Mouse (Mus musculus): ENCODE data around the gene Dazap2.
"Not testable (repeated sequence)": the region's sequence is repeated elsewhere in the genome, so short reads cannot be mapped to it uniquely, and the experiment has no call there.

The Dazap2 gene

DNA sequence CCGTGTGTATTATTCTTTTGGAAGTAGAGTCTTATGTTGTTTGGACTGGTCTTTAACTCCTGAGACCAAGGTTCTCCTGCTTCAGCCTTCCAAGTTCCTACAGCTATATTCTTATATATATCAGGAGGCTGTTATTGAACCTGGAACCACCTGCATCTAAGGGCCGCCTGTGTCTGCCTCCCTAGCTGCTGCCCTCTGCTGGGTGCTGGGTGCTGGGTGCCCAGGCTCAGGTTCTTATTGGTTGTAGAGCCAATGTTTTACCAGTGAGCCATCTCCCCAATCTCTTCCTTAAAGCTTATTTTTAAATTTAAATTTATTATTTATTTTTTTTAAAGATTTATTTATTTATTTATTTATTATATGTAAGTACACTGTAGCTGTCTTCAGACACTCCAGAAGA lies 2.7 kb upstream of the Dazap2 start:
- no peak for DNase-seq

DNA sequence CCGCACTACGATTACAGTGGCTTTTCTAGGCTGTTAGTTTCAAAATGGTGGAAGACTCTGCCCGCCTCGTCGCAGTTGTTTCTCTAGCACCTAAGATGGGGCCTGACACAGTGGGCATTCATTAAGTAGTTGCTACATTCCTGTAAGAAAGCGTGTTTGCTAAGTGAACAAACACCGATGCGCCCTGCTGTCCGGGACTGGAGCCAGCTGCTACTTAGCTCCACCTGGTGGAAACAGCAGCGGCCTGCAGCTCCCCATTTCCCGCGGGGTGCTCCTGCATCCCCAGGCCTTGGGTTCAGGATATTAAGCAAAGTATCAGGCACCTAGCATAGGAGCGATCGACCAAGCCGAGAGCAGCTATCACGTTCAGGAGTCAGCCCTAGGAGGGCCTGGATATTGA lies 1.6 kb upstream of the Dazap2 start:
- DNase-seq, result peak; percentile 83 to 87

DNA sequence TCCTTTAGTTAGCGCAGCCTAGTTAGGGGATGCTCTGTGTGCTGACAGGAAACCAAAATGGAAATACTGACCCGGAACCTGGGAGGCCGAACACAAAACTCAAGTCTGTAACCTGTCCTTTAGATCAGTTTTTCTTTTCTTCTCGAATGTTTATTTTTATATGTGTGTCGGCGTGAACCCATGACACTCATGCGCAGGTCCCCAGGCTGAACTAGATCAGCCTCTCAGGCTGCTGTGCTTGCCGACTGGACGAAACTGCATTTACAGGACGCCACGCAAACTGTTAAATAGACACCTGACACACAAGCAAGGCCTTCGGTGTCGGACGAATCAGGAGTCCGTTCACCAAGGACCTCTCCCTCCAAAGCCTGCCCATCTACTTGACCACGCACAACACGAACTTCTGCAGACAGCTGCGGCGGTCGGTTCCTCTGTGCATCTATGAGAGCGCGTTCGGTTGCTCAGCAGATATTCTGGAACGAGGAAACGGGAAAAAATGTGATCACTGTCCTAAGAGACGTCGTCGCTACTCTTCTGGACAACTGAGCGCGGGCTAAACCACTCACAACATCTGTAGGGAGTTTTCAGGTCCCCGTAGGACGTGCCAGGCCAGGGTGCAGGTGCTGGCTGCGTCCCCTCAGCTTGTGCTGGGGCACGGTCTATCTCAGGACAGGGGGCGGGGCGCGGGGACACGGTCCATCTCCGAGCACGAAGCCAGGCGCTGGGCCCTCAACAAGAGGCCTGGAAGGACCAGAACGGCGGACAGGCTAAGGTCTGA lies 742 bp upstream of the Dazap2 start:
- no peak for DNase-seq

DNA sequence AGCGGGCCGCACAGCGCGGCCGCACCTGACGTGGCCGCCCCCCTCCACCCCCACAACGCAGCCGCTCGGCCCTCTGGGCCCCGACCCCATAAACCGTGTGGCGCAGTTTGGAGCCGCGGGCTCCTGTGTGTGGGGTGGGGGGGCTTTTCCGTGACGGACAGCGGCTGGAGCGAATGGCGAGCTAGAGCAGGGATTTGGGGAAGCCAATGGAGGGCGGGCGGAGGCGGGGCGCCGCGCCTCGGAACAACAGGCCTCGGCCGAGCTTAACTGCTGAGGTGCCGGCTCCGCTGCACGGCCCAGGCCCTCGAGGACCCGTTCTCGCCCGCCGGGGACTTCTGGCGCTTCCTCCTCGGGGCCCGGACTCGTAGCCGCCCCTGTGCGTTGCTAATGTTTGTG lies 674 bp downstream of the Dazap2 start:
- peak; percentile 87 to 89 for DNase-seq

DNA sequence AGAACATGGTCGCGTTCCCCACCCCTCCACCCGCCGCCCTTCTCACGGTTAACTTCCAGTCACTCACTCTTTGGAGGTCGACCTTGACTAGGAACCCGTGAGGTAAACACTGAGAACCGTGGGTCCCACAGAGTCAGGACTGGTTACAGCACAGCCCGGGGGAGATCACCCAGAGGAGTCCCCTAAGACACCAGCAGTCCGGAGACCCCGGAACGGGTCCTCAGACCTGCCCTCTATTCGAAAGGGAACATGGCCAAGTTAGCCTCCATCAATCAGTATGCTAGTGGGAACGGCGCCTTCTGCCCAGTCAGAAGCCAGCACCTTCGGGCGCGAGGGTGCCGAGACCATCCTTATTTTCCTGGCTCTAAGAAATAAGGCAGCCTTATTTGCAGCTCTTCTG lies 1.1 kb downstream of the Dazap2 start:
- DNase-seq, result no peak

DNA sequence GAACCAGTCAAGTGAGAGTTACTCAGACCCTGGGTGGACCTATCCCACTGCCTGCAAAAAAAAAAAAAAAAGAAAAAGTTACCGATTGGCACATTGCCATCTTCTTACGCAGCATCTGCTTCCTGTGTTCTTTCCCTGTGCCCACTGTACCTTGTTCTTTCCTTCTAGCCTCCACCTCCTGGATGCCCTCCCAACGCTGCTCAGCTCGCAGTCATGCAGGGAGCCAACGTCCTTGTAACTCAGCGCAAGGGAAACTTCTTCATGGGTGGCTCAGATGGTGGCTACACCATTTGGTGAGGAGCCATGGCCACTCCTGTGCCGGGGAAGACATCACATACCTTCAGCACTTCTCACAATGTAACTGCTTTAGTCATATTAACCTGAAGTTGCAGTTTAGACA lies 4.1 kb downstream of the Dazap2 start:
- no peak for DNase-seq

DNA sequence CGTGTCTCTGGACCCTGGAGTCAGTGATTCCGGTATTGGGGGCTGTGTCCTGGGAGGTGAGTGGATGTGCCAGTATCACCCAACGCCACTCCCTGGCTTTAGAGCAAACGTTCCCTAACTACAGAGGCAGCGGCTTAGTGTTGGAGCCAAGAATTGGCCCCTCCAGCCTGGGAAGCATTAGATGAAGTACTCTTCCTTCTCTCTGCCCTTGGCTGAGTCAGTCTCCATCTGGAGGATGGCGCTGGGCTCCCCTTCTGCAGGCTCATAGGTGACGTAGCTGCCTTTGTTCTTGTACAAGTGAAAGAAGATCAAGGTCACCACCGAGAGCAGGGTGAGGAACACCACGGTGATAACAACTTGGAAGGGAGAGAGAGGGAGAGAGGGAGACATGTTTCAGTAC lies 6.5 kb downstream of the Dazap2 start:
- DNase-seq, result not testable (repeated sequence)

DNA sequence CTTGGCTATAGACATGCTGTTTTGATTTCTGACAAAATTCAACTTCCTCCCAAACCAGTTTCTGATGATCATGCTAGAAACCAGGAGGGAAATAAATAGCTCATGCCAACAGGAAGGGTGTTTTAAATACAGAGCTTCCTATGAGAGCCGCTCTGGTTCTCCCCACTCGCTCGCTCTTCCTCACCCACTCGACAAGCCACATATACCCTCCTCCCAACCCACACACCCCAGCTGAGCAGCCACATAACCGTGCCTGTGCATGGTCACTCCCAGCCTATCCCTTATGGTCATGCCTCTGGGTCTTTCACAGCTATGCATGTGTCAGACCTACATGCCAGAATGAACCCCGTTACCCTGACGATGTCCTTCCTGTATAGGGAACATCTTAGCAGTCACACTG lies 7.0 kb downstream of the Dazap2 start:
- DNase-seq, result no peak

DNA sequence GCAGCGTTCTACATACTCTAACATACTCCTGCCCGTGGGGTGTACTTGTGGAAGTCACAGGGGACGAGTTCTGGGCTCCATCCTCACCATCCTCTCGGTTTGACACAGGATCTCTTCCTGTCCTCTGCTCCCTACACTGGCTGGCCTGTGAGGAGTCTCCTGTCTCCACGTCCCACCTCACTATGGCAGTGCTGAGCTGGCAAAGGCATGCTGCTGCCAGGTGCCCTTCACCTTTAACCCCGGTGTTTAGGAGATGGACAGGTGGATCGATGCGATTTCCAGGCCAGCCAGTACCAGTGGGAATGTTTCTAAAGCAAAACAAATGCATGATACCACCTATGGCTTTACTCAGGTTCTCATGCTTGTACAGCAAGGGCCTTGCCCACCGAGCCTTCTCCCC lies 8.6 kb downstream of the Dazap2 start:
- no peak for DNase-seq

DNA sequence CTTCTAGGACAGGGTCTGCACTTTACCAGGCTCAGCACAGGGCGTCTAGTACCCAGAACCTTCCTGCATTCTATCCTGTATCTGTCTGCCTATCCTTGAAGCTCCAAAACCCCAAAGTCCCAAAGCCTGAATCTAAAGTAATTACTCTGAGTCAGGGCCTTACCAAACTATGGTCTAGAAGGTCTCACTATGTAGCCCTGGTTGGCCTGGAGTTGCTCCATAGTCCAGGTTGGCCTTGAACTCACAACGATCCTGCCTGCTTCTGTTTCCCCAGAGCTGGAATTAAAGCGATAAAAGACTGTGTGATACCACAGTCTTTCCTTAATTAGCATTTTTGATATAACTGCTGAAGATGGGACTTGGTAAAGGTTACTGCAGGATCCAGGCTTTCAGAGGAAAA lies 9.3 kb downstream of the Dazap2 start:
- no peak for DNase-seq

DNA sequence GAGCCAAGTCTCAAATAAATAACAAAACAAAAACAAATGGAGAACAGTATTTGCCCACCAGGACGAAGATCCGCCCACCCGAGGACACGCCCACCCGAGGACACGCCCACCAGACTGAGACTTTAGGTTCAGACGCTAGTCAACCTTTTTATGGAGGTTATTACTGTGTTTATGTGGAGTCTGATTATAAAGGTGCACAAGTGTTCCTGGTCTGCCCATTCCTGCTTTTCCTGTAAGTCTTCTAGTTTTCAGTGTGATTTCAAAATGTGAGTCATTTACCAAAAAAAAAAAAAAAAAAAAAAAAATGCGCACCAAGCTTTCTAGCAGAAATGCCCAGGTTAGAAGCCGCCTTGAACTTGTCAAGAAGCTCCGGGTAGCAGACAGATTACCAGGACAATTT lies 12.1 kb downstream of the Dazap2 start:
- no peak for DNase-seq

DNA sequence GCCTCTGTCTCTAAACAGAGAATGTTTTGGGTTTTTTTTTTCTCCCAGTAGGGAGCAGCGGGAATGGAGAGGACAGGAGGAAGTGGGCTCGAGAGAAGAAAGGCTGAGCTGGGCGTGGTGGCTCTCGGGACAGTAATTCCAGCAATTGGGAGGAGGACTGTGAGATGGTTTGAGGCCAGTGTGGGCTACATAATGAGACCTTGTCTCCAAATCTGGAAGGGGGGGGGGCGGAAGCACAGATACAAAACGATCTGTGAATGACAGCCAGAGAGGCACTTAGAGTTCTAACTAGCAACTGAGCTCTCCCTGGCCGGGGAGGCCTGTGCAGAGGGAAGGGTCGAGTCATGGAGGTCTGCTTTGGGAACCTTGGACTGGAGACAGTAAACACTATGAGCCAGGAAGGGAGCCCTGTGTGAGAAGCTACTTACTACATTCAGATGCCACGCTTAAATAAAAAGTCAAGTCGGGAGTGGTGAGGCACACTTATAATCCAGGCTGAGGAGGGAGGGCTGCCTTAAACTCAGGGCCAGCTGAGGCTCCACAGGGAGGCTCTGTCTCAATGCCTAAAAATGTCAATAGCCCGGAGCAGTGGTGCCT lies 12.7 kb downstream of the Dazap2 start:
- no peak for DNase-seq

DNA sequence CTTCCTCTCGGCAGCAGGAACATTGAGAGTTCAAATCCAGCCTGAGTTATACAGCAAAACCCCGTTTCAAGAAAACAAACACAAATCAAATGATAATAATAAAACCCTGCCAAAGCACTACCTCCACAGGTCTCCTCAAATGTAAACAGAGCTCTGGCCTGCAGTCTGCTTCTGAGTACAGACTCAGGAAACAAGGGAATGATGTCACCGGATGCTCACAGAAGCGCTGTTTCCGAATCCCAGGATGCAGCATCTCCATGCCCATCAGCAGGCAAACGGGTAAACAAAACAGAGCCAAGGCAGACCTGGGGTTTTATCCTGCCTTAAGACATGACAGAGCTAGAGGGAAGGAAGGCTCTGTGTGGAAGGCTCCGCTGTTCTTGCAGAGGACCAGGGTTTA lies 13.6 kb downstream of the Dazap2 start:
- DNase-seq, result no peak

DNA sequence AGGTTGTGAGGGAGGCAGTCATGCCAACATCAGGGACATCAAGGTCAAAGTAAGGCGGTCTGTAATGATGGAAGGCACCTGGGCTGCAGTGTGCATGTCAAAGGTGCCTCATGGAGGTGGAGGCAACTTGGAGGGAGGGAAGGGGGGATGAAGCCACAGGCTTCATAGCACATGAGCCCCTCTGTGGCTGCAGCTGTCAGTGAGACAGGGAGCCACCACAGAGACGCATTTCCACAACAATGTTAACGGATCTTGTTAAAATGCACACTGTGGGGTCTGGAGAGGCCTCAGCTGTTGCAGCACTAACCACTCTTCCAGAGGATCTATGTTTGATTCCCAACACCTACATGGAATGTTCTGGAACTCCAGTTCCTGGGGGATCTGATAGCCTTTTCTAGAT lies 15.0 kb downstream of the Dazap2 start:
- DNase-seq, result no peak

DNA sequence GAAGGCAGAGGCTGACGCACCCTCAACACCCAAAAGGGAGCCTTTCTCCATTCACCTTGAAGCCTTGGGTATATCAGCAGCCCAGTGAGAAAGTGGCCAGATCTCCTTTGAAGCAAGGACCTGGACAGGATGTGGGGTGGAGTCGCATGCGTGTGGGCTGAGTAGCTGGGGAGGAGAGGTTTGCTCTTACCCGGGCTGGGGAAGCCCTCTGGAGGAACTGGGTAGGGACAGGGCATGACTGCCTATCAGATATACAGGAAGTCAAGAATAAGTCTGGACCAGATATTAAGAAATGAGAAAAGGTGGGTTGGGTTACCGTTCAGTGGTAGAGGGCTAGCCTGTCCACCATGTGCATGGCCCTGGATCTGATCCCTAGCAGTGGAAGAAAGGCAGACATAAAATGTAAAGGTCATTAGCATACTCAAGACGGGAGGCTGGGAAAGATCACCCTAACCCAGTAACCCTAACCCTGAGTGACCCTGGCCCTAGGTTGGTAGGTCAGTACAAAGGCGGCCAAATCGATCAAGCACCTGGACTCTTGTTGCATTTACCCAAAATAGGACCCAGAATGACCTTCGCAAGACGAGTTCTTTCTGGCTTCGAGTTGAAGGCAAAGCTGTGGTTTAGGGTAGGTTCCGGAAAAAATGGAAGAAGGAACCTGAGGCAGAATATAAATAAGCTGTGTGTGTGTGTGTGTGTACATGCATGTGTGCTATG lies 16.5 kb downstream of the Dazap2 start:
- no peak for DNase-seq

DNA sequence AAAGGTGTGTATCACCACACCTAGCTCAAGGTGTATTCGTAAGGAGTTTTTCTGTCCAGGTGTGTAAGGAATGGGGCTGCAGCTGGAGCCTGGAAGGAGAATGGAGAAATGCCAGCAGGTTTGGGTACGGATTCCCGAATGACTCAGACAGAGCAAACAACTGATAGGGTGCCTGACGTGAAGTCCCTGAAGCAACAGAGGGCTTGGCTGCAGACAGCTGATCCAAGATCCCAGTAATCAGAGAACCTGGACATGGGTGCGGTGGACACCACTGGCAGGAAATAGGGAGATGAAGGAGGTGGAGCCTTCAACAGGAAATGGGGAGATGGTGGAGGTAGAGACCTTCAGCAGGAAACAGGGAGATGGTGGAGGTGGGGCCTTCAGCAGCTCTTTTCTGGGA lies 17.2 kb downstream of the Dazap2 start:
- no peak for DNase-seq

DNA sequence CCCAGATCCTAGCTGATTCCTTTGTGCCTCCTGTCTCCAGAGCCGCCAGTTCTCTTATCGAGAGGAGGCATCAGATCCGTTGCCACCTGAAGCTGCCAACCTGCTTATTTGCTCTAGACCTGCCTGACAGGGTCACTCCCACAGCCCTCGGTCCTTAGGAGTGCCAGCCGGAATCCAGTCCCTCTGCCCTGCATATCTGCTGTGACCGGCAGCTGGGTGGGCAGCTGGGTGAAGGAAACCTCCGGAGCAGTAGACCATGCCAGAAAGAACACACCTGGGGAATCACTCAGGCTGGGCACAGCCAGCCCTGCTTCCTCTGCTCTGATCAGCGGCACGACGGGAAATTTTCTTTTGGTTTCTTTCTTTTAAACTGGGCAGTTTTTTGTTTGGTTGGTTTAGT lies 18.2 kb downstream of the Dazap2 start:
- DNase-seq, result no peak

DNA sequence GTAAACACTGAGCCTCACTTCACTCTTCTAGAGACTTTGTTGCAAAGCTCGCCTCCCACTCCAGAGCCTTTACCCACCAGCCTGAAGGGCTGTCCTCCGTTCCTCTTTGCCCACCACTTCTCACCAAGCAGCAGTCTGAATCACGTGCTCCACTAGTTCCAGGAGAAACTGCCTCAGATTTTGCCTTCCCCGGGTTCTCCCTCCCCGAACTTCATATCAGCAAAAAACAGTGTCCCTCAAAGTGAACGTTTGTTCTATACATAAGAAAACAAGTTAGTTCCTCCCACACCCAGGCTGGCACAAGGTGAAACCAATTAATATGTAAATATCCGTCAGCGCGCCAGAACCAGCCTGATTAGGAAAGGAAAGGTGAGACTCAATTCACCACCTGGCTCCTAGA lies 20.1 kb downstream of the Dazap2 start:
- DNase-seq, result no peak

DNA sequence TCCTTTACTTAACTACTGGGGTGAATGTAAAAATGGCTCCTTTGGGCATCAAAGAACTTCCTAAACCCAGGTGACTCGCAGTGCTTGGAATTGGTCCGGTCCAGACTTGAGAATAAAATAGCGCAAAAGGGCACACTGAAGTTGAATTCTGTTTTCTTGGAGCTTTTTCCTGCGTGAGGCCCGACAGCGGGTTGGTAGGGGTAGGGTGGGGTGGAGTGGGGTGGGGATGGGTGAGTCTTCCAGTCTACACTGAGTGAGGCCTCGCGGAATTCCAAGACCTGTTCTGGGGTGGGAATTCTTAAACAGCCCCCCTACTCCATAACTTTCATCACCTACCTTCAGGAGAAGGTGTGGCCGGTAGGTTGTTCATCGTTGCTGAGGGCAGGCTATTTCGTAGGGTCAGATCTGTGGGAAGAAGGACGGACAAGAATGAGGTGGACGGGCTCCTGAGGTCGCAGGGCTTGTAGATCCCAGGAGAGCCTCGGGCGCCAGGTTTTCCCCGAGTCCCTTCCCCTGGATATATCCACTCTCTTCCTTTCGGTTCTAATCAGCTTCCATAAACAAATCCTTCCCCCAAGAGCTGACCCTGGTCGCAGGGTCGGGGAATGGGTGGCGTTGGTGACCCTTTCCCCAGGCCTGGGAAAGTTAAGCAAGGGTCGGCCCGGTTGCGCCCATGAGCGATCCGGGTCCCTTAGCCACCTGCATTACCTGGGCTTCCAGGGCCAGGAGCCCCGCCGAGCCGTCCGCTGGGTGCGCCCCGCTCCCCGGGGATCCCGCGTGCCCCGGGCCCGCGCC lies 20.9 kb downstream of the Dazap2 start:
- no peak for DNase-seq

DNA sequence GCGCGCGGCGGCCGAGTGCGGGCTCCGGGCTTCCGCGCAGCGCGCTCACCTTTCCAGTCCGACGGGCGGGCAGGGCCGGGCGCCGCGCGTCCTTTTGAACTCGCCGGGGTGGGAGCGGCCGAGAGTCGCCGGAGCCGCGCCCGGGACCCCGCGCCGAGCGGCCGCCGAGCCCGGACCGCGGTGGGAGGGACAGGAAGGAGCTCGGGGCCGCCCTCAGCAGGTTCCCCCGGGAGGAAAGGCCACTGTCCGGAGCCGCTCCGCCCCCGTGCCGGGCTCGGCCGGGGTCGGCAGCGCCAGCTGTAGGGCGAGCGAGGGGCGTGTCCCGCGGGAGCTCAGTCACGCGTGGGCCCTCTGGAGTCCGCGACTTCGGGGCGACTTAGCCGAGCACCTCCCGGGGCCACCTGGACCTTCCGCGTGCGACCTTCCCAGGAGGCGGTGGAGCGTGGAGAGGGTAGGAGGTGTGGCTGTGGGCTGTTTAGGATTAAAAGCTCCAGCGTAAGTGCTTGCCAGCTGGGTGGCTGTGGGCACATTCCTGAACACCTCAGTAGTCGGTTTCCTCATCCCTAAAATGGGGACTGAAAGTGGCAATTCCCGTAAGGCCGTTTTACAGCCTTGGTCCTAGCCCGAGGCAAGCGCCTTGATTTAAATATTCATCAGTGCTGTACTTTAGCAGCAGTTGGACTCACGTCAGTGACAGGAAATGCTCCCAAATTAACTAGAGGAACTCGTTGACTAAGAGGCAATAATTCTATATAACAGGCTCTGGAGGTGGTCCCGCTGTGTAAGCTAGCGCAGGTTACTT lies 21.8 kb downstream of the Dazap2 start, which contains the start of gene Smagp:
Smagp (minus strand) TSS at position 241 of the 802 bp plus-strand sequence.
- DNase-seq, result no peak

DNA sequence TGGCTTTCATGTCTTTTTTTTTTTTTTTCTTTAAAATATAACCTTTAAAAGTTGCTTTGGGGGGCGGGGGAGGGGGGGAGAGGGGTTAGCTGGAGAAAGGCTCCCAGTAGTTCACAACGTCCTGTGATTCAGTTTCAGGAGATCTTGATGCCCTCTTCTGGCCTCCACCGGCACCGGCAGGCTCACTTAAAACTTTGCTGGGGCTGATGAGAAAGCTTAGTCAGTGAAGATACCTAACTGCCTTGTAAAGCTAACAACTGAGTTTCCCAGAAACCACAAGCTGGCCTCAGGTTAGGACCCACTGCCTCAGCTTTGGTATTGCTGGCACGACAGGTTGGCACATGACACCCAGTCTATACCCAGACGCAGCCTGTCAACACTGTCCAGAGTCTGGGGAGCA lies 22.5 kb downstream of the Dazap2 start:
- DNase-seq, result no peak

DNA sequence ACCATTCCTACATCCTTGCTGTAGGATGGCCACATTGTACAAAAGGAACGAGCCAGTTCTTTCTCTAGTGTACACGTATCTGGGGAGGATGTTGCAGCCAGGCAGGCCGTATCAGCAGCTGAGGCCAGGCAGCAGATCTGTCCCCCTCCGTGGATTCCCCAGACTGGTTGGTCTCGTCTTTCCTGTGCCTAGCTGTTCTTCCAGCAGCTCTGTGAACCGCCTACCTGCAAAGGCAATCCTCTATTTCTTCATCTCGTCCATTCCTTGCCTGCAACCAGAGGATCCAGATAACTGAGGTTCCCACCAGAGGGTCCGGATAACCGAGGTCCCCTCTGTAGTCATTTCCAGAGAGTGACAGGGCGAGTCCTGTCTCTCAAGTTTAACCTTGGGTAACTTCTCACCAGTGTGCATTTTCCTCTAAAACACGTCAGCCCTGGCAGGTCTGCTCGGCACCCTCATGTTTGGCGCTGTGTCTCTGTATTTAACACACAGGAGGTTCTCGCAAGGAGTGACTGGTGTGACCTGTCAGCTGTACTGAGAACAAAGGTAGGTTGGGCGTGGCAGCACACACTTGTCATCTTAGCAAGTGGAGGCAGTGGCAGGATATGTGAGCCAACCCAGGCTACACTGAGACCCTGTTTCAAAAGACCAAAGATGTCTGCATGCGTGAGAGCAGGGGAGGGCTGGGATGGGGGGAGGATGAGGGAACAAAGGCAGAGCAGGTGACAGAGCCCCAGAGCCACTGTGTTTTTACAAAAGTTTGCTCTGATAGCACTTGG lies 25.0 kb downstream of the Dazap2 start:
- no peak for DNase-seq
